Mouse (Mus musculus) liver, embryonic 12.5 days (tissue): Measurements from ENCODE around the gene Tmem238. TPM values are rescaled to one million over a fixed set of nuclear protein-coding genes. Genes with fewer than 3 reads are reported as not detected.

Experiments
- ATAC-seq: fragments of 200-750 bp; cut with Nextera tagmentation; 2 replicates; pipeline ENCODE4 v1.8.0; 2017; ENCODE audit warnings: moderate number of reproducible peaks, mild to moderate bottlenecking, moderate library complexity
- H3K27ac ChIP-seq: fragments of 300-500 bp; sonication (generic); 2 replicates; pipeline ENCODE4 v1.5.1; 2016; ENCODE audit warnings: mild to moderate bottlenecking
- H3K27me3 ChIP-seq: fragments of 300-500 bp; sonication (generic); replicated peaks from 2 replicates; pipeline ENCODE4 v1.6.1; 2016; ENCODE audit warnings: mild to moderate bottlenecking, moderate library complexity
- H3K36me3 ChIP-seq: fragments of 300-500 bp; sonication (generic); 2 replicates; pipeline ENCODE4 v1.6.1; 2016; ENCODE audit warnings: mild to moderate bottlenecking, moderate library complexity
- H3K4me1 ChIP-seq: fragments of 300-500 bp; sonication (generic); 2 replicates; pipeline ENCODE4 v1.6.1; 2016
- H3K4me2 ChIP-seq: fragments of 300-500 bp; sonication (generic); 2 replicates; pipeline ENCODE4 v1.6.1; 2016; ENCODE audit warnings: mild to moderate bottlenecking, moderate library complexity
- H3K4me3 ChIP-seq: fragments of 300-500 bp; sonication (generic); 2 replicates; pipeline ENCODE4 v1.5.1; 2016; ENCODE audit warnings: mild to moderate bottlenecking, moderate library complexity
- H3K9ac ChIP-seq: fragments of 300-500 bp; sonication (generic); 2 replicates; pipeline ENCODE4 v1.6.1; 2016; ENCODE audit warnings: mild to moderate bottlenecking, moderate library complexity
- H3K9me3 ChIP-seq: fragments of 300-500 bp; sonication (generic); replicated peaks from 2 replicates; pipeline ENCODE4 v1.6.1; 2016; ENCODE audit warnings: mild to moderate bottlenecking, moderate library complexity
- WGBS: fragments of 180-500 bp; shearing (Covaris S2); methylation state at CpG from one replicate; pipeline ENCODE4 v1.1.7; 2016; ENCODE audit not compliant: insufficient replicate concordance; 5-methylcytosine and 5-hydroxymethylcytosine counted together
- polyA plus RNA-seq: library from polyadenylated mRNA; unstranded; fragments of >200 nt; fragmentation: Nextera tagmentation; extraction: Ambion mirVana; gene quantifications from 2 replicates; pipeline ENCODE4 v1.2.1, GENCODE M21; 2016

Gene Tmem238
- polyA plus RNA-seq, 1 experiment from 2014 or later = 18.9 TPM

DNA sequence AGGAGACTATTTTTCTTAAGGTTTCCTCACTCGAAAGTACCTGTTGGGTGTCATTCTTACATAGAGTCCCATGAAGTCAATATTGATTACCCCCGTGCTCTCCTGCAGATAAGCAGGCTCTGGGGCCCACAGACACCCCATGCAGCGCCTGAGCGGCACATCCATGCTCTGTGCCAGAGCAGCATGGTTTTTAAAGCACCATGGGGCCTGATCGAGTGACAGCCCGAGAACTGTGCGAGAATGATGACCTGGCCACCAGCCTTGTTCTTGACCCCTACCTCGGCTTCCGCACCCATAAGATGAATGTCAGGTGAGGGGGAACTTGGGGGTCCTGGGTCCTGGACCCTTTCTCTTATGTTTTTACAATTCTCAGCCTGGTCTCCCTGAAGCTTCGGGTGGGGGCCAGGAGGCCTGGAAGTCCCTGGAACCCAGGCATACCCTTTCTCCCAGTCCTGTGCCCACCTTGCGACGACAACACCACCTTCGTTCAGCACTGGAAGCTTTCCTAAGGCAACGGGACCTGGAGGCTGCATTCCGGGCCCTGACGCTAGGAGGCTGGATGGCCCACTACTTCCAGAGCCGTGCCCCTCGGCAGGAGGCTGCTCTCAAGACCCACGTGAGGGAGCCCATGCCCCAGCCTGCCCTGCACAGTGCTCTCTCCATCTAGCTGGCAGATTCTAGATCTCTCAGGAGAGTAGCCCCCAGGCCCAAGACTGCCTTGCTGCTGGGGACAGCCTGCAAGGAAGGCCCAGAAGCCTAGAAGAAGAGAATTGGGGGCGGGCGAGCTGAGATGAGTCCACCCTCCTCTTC lies 47.6 kb downstream of the Tmem238 start:
- peak; percentile 48 for ATAC-seq
- peaks cover 73% of the 10 kb centered on the region for H3K4me1 ChIP-seq
- peak overlapping the region; percentile 86 for H3K4me3 ChIP-seq
- WGBS = 55% methylated on average over 21 of the region's 21 CpGs
- H3K36me3 ChIP-seq = peaks cover 50% of the 10 kb centered on the region
- no peaks in the 10 kb centered on the region for H3K9me3 ChIP-seq
- H3K27ac ChIP-seq = peak overlapping the region; percentile 98
- peak overlapping the region; percentile 93 for H3K9ac ChIP-seq
- H3K27me3 ChIP-seq = no peaks in the 10 kb centered on the region
- peak overlapping the region; percentile 94 for H3K4me2 ChIP-seq

DNA sequence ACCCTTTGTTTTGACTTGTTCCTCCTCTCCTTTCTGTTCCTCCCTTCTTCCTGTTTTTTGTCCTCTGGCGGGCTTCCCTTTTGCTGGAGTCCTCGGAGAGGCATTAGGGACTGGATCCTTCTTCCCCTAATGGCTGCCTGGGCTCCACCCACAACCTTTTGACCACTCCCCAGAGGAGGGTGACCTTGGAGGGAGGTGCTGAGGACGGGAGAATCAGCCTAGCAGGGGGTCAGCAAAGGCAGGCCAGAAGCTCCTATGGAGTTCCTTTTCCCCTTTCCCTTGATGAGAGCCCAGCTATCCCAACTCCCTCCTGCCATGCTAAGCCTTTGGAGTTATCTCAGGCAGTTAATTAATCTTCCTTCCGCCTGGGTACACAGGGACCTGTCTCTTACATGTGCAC lies 48.3 kb downstream of the Tmem238 start:
- Histone ChIP-seq H3K36me3 (peaks cover 43% of the 10 kb centered on the region), H3K27ac (peak overlapping the region; percentile 98), H3K9ac (peak overlapping the region; percentile 93), H3K27me3 (no peaks in the 10 kb centered on the region), H3K4me2 (peak overlapping the region; percentile 94), H3K9me3 (no peaks in the 10 kb centered on the region), H3K4me1 (peaks cover 66% of the 10 kb centered on the region), H3K4me3 (peak overlapping the region; percentile 86)
- ATAC-seq = peak; percentile 54
- WGBS = 6% methylated on average over 4 of the region's 4 CpGs

DNA sequence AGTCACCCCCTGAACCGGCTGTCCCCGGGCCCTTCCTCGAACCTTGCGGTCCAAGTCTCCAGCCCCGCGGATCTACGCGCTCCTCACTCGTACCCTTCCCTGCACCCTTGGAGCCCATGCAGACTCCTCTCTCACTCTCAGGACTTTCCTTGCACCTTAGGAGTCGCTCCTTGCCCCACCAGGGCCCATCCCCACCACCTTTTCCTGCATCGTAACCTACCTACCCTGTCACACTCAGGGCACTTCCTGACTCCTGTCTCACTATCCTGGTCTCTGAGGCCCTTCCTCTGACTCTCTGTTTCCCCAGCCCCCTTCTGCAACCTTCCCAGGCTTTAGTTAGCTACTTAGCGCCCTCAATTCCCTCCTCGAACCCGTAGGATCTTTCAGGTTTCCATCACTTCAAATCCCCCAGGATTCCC lies 49.1 kb downstream of the Tmem238 start:
- Histone ChIP-seq H3K4me3 (peak overlapping the region; percentile 86), H3K36me3 (peaks cover 34% of the 10 kb centered on the region), H3K4me2 (peak overlapping the region; percentile 94), H3K4me1 (peaks cover 57% of the 10 kb centered on the region), H3K9me3 (no peaks in the 10 kb centered on the region), H3K27ac (peak overlapping the region; percentile 98), H3K9ac (peak overlapping the region; percentile 93), H3K27me3 (no peaks in the 10 kb centered on the region)
- peak; percentile 6 for ATAC-seq
- WGBS = 0% methylated on average over 11 of the region's 14 CpGs

DNA sequence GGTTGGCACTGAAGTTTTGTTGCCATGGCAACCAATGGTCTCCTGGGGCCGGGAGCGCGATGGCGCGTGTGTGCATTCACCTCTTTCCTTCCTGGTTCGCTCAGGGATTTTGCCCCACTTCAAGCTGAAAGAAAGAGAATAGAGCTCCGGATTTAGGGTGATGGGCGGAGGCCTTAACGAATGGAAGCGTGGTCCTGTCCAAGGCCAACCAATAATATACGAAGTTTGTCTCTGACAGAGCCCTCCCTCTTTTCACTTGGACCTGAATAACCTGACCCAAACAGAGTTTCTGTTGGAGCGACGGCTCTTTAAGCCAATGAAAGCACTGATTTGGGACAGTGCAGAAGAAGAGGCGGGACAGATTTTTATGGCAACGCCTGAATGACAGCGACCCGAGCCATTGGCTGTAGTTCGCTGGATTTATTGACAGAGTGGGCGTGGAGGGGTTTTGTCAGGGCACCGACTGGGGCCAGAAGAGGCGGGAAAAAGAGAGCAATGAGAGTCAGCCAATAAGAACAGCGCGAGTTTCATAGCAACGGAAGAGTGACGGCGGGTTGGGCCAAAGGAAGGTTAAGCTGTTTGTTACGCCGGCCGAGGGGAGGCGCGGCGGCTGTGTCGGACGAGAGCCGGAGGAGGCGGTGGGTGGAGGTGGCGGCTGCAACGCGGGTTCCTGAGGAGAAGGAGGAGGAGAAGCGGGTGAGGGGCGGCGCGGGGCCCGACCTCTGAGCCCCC lies 49.7 kb downstream of the Tmem238 start, which contains the start of gene Kmt5c:
Gene Kmt5c, plus strand, starts transcription at position 572 of the 732 bp plus-strand sequence.
- WGBS = under 1% methylated on average over 42 of the region's 44 CpGs
- H3K27me3 ChIP-seq = no peaks in the 10 kb centered on the region
- H3K36me3 ChIP-seq = peaks cover 30% of the 10 kb centered on the region
- H3K4me2 ChIP-seq = peak within 1 kb of the TSS; percentile 94
- H3K9me3 ChIP-seq = no peaks in the 10 kb centered on the region
- peaks cover 51% of the 10 kb centered on the region for H3K4me1 ChIP-seq
- ATAC-seq = peak; percentile 88
- H3K27ac ChIP-seq = peak within 1 kb of the TSS; percentile 98
- peak within 1 kb of the TSS; percentile 86 for H3K4me3 ChIP-seq
- peak within 1 kb of the TSS; percentile 93 for H3K9ac ChIP-seq

DNA sequence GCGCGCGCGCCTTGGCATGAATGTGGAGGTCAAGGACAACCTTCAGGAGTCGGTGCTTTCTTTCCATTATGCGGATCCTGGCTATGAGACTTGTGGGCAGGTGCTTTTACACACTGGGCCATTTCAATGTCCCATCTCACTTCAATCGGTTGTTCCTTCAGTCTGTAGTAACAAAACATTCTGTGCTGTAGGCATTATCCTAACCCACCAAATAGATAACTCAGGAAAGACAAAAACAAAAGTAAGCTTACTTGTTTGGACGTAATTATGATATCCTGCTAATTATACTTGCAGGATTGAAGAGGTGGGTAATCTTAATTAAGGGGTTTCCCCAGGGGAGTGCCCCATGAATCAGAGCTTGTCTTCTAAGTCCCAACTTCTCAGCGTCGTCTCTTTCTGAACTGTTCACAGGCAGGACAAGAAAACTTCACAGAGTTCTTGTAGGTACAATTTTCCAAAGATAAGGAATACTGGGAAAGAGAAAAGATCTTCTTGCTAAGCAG lies 50.4 kb downstream of the Tmem238 start:
- WGBS = 48% methylated on average over 10 of the region's 10 CpGs
- H3K27me3 ChIP-seq = no peaks in the 10 kb centered on the region
- peak overlapping the region; percentile 94 for H3K4me2 ChIP-seq
- H3K9me3 ChIP-seq = no peaks in the 10 kb centered on the region
- peak overlapping the region; percentile 62 for H3K27ac ChIP-seq
- no peak for ATAC-seq
- peaks cover 23% of the 10 kb centered on the region for H3K36me3 ChIP-seq
- H3K9ac ChIP-seq = peak overlapping the region; percentile 37; the same call in 1 of the 2 replicates
- H3K4me1 ChIP-seq = peaks cover 45% of the 10 kb centered on the region
- peak overlapping the region; percentile 56 for H3K4me3 ChIP-seq

Other genes with a start within 250 kb of the Tmem238 start
- 0.84 and 1.3 TPM in 2 replicates for gene Syt5, start 242.1 kb downstream of the Tmem238 start, polyA plus RNA-seq
- gene Ptprh, start 185.6 kb downstream of the Tmem238 start, polyA plus RNA-seq = not detected in 2 replicates
- 25.7 and 26.1 TPM in 2 replicates for gene Tmem86b, start 158.2 kb downstream of the Tmem238 start, polyA plus RNA-seq
- 12.0 and 12.7 TPM in 2 replicates for gene Ppp6r1, start 130.6 kb downstream of the Tmem238 start, polyA plus RNA-seq
- gene Hspbp1, start 104.6 kb downstream of the Tmem238 start, polyA plus RNA-seq = 90.8 and 95.6 TPM in 2 replicates
- 0.19 and 0.29 TPM in 2 replicates for gene Brsk1, start 99.1 kb downstream of the Tmem238 start, polyA plus RNA-seq
- 0.08 and 0.12 TPM in 2 replicates for gene Tmem150b, start 64.4 kb downstream of the Tmem238 start, polyA plus RNA-seq
- 79.0 and 79.5 TPM in 2 replicates for gene Kmt5c, start 49.5 kb downstream of the Tmem238 start, polyA plus RNA-seq
- 152 and 159 TPM in 2 replicates for gene Cox6b2, start 36.6 kb downstream of the Tmem238 start, polyA plus RNA-seq
- gene Fam71e2, start 18.4 kb downstream of the Tmem238 start, polyA plus RNA-seq = not detected in 2 replicates
- gene Il11, start 6.8 kb downstream of the Tmem238 start, polyA plus RNA-seq = 0.06 TPM in 1 of 2 replicates, not detected in the other
- gene Tmem190, start 6.7 kb downstream of the Tmem238 start, polyA plus RNA-seq = 0.46 TPM in 1 of 2 replicates, not detected in the other
- gene Rpl28, start 3.2 kb upstream of the Tmem238 start, polyA plus RNA-seq = 397 and 413 TPM in 2 replicates
- 353 and 370 TPM in 2 replicates for gene Ube2s, start 22.9 kb upstream of the Tmem238 start, polyA plus RNA-seq
- gene Shisa7, start 55.0 kb upstream of the Tmem238 start, polyA plus RNA-seq = not detected in 2 replicates
- gene Isoc2b, start 80.6 kb upstream of the Tmem238 start, polyA plus RNA-seq = 3.5 and 3.9 TPM in 2 replicates
- gene Isoc2a, start 87.5 kb upstream of the Tmem238 start, polyA plus RNA-seq = 0.62 and 0.95 TPM in 2 replicates
- 0.10 TPM in 1 of 2 replicates, not detected in the other for gene Gm36210, start 116.9 kb upstream of the Tmem238 start, polyA plus RNA-seq
- gene Zfp628, start 125.6 kb upstream of the Tmem238 start, polyA plus RNA-seq = 2.4 and 2.7 TPM in 2 replicates
- gene Nat14, start 132.4 kb upstream of the Tmem238 start, polyA plus RNA-seq = 0.54 and 0.67 TPM in 2 replicates
- gene Ssc5d, start 136.1 kb upstream of the Tmem238 start, polyA plus RNA-seq = 0.13 and 0.19 TPM in 2 replicates
- gene Sbk2, start 174.8 kb upstream of the Tmem238 start, polyA plus RNA-seq = not detected in 2 replicates
- gene Sbk3, start 181.5 kb upstream of the Tmem238 start, polyA plus RNA-seq = not detected in 2 replicates
- 6.4 and 6.9 TPM in 2 replicates for gene Zfp579, start 206.5 kb upstream of the Tmem238 start, polyA plus RNA-seq
- gene Zfp524, start 224.8 kb upstream of the Tmem238 start, polyA plus RNA-seq = 11.5 and 11.7 TPM in 2 replicates
- 29.4 TPM in 2 replicates for gene Fiz1, start 225.0 kb upstream of the Tmem238 start, polyA plus RNA-seq
- gene Gm44973, start 225.8 kb upstream of the Tmem238 start, polyA plus RNA-seq = 0.62 and 1.0 TPM in 2 replicates
- 2.6 and 2.7 TPM in 2 replicates for gene Zfp865, start 230.7 kb upstream of the Tmem238 start, polyA plus RNA-seq
- 2.2 and 2.4 TPM in 2 replicates for gene Ccdc106, start 230.9 kb upstream of the Tmem238 start, polyA plus RNA-seq
- not detected in 2 replicates for gene 4632433K11Rik, start 244.5 kb upstream of the Tmem238 start, polyA plus RNA-seq
- 1.1 and 1.3 TPM in 2 replicates for gene Zfp784, start 248.8 kb upstream of the Tmem238 start, polyA plus RNA-seq